Mouse (Mus musculus) C2C12 (cell line): ENCODE results near the gene Prom1.

Source experiments
- CEBPB ChIP-seq: IDR thresholded peaks from one replicate; pipeline ENCODE4 v1.6.1; 2011; ENCODE audit warnings: low read depth, mild to moderate bottlenecking, control low read depth, moderate library complexity
- CTCF ChIP-seq: IDR thresholded peaks from one replicate; pipeline ENCODE4 v1.5.1; 2011; ENCODE audit not compliant: control insufficient read depth, insufficient read depth, insufficient read length
- FOSL1 ChIP-seq: IDR thresholded peaks from one replicate; pipeline ENCODE4 v1.8.0; 2011; ENCODE audit warnings: mild to moderate bottlenecking, low read length; ENCODE audit not compliant: poor library complexity, insufficient read depth, severe bottlenecking
- MAX ChIP-seq: IDR thresholded peaks from one replicate; pipeline ENCODE4 v1.6.1; 2011; ENCODE audit warnings: mild to moderate bottlenecking, control low read depth
- MYOD1 ChIP-seq: IDR thresholded peaks from one replicate; pipeline ENCODE4 v1.6.1; 2011; ENCODE audit warnings: low read depth; ENCODE audit not compliant: control insufficient read depth, insufficient read length
- MYOG ChIP-seq: IDR thresholded peaks from one replicate; pipeline ENCODE4 v1.6.1; 2011; ENCODE audit not compliant: control insufficient read depth, insufficient read length; ENCODE audit errors: extremely low read depth

GRCm38 (mm10) chr5:43974166-43974565, 127.7 kb downstream of the Prom1 start:
- TF ChIP-seq CTCF (no peak), MYOG (no peak), MYOD1 (no peak), FOSL1 (no peak), CEBPB (no peak), MAX (no peak)
